Mouse (Mus musculus) embryonic facial prominence, embryonic 15.5 days (tissue): ENCODE results near the gene Olfr1271. TPM values are rescaled to one million over a fixed set of nuclear protein-coding genes. Genes with fewer than 3 reads are reported as not detected.
"Not testable (repeated sequence)": the region's sequence is repeated elsewhere in the genome, so short reads cannot be mapped to it uniquely, and the experiment has no call there.

ENCODE experiments used
- ATAC-seq: fragments of 200-750 bp; cut with Nextera tagmentation; 2 replicates; pipeline ENCODE4 v1.8.0; 2017; ENCODE audit warnings: low read depth, moderate TSS enrichment; ENCODE audit not compliant: insufficient number of reproducible peaks, low FRiP score, low TSS enrichment
- H3K27ac ChIP-seq: fragments of 300-500 bp; sonication (generic); replicated peaks from 2 replicates; pipeline ENCODE4 v1.5.1; 2015; ENCODE audit warnings: mild to moderate bottlenecking, inconsistent platforms
- H3K27me3 ChIP-seq: fragments of 300-500 bp; sonication (generic); 2 replicates; pipeline ENCODE4 v1.6.1; 2015; ENCODE audit warnings: inconsistent platforms
- H3K36me3 ChIP-seq: fragments of 300-500 bp; sonication (generic); 2 replicates; pipeline ENCODE4 v1.6.1; 2015; ENCODE audit warnings: mild to moderate bottlenecking, inconsistent platforms
- H3K4me1 ChIP-seq: fragments of 300-500 bp; sonication (generic); 2 replicates; pipeline ENCODE4 v1.6.1; 2015; ENCODE audit warnings: inconsistent platforms
- H3K4me2 ChIP-seq: fragments of 300-500 bp; sonication (generic); replicated peaks from 2 replicates; pipeline ENCODE4 v1.6.1; 2015; ENCODE audit warnings: mild to moderate bottlenecking, inconsistent platforms
- H3K4me3 ChIP-seq: fragments of 300-500 bp; sonication (generic); replicated peaks from 2 replicates; pipeline ENCODE4 v1.5.1; 2015; ENCODE audit warnings: mild to moderate bottlenecking, inconsistent platforms
- H3K9ac ChIP-seq: fragments of 300-500 bp; sonication (generic); 2 replicates; pipeline ENCODE4 v1.6.1; 2015; ENCODE audit warnings: inconsistent platforms
- H3K9me3 ChIP-seq: fragments of 300-500 bp; sonication (generic); replicated peaks from 2 replicates; pipeline ENCODE4 v1.6.1; 2016; ENCODE audit warnings: inconsistent platforms
- WGBS: fragments of 180-500 bp; shearing (Covaris S2); methylation state at CpG from one replicate; pipeline ENCODE4 v1.1.7; 2015; 5-methylcytosine and 5-hydroxymethylcytosine counted together
- polyA plus RNA-seq: library from polyadenylated mRNA; unstranded; fragments of >200 nt; fragmentation: Nextera tagmentation; extraction: Ambion mirVana; gene quantifications from 2 replicates; pipeline ENCODE4 v1.2.1, GENCODE M21; 2015

Olfr1271 gene
- polyA plus RNA-seq = 0.07 and 0.13 TPM in 2 replicates

- H3K27me3 ChIP-seq = no peaks in the 10 kb centered on the region
- no peaks in the 10 kb centered on the region for H3K9me3 ChIP-seq
- 81% methylated on average over 2 of the region's 2 CpGs for WGBS
- H3K36me3 ChIP-seq = no peaks in the 10 kb centered on the region
- no peak within 1 kb of the TSS for H3K4me3 ChIP-seq
- no peak within 1 kb of the TSS for H3K4me2 ChIP-seq
- no peak within 1 kb of the TSS for H3K9ac ChIP-seq
- no peaks in the 10 kb centered on the region for H3K4me1 ChIP-seq
- no peak within 1 kb of the TSS for H3K27ac ChIP-seq
- no peak for ATAC-seq
Observed at GRCm38 (mm10) chr2:90270932-90271331, at the start of gene Olfr1271. Gene Olfr1271, minus strand, starts transcription at chr2:90271032.

GRCm38 (mm10) chr2:90292741-90293140 is 21.9 kb upstream of the Olfr1271 start, which contains the start of gene Olfr1272:
Gene Olfr1272, minus strand, starts transcription at chr2:90292841.
- Histone ChIP-seq H3K36me3 (no peaks in the 10 kb centered on the region), H3K4me3 (no peak within 1 kb of the TSS), H3K9ac (no peak within 1 kb of the TSS), H3K27ac (no peak within 1 kb of the TSS), H3K9me3 (no peaks in the 10 kb centered on the region), H3K27me3 (no peaks in the 10 kb centered on the region), H3K4me2 (no peak within 1 kb of the TSS), H3K4me1 (no peaks in the 10 kb centered on the region)
- 81% methylated on average over 6 of the region's 6 CpGs for WGBS
- ATAC-seq = no peak

GRCm38 (mm10) chr2:90257492-90257891 is 13.3 kb downstream of the Olfr1271 start, which contains the start of gene Olfr142:
Gene Olfr142, minus strand, starts transcription at chr2:90257592.
- no peak within 1 kb of the TSS for H3K9ac ChIP-seq
- H3K9me3 ChIP-seq = no peaks in the 10 kb centered on the region
- no peak for ATAC-seq
- WGBS = 88% methylated on average over 4 of the region's 4 CpGs
- no peaks in the 10 kb centered on the region for H3K4me1 ChIP-seq
- no peak within 1 kb of the TSS for H3K4me3 ChIP-seq
- H3K27me3 ChIP-seq = no peaks in the 10 kb centered on the region
- no peaks in the 10 kb centered on the region for H3K36me3 ChIP-seq
- H3K4me2 ChIP-seq = no peak within 1 kb of the TSS
- H3K27ac ChIP-seq = no peak within 1 kb of the TSS

- not testable (repeated sequence) for H3K4me3 ChIP-seq, H3K9me3 ChIP-seq, H3K27ac ChIP-seq, H3K36me3 ChIP-seq, H3K4me1 ChIP-seq, H3K27me3 ChIP-seq, ATAC-seq, H3K4me2 ChIP-seq, H3K9ac ChIP-seq
- no CpG with 5 or more reads among the region's 6 CpGs for WGBS
Observed at GRCm38 (mm10) chr2:90224393-90224792, 46.4 kb downstream of the Olfr1271 start, which contains the start of gene Olfr1506. Gene Olfr1506, minus strand, starts transcription at chr2:90224493.

Other genes starting within 250 kb of the Olfr1271 start
- gene Olfr1264, start 245.5 kb downstream of the Olfr1271 start, polyA plus RNA-seq = 0.08 and 0.23 TPM in 2 replicates
- not detected in 2 replicates for gene Olfr1265, start 235.7 kb downstream of the Olfr1271 start, polyA plus RNA-seq
- gene Olfr140, start 207.4 kb downstream of the Olfr1271 start, polyA plus RNA-seq = 0.12 TPM in 1 of 2 replicates, not detected in the other
- not detected in 2 replicates for gene Olfr1269, start 149.6 kb downstream of the Olfr1271 start, polyA plus RNA-seq
- 0.17 and 0.67 TPM in 2 replicates for gene Olfr32, start 128.7 kb downstream of the Olfr1271 start, polyA plus RNA-seq
- 0.04 TPM in 1 of 2 replicates, not detected in the other for gene Olfr1270, start 117.9 kb downstream of the Olfr1271 start, polyA plus RNA-seq
- gene Olfr1506, start 46.5 kb downstream of the Olfr1271 start, polyA plus RNA-seq = not detected in 2 replicates
- gene Olfr142, start 13.4 kb downstream of the Olfr1271 start, polyA plus RNA-seq = 0.05 TPM in 1 of 2 replicates, not detected in the other
- not detected in 2 replicates for gene Olfr1272, start 21.8 kb upstream of the Olfr1271 start, polyA plus RNA-seq
- gene Gm13769, start 51.2 kb upstream of the Olfr1271 start, polyA plus RNA-seq = 0.29 and 0.33 TPM in 2 replicates
- 0.14 and 0.49 TPM in 2 replicates for gene Olfr1274-ps, start 127.7 kb upstream of the Olfr1271 start, polyA plus RNA-seq